Mouse (Mus musculus): ENCODE results near the gene Dlg2.

The Dlg2 gene

GRCm38 (mm10) chr7:91431594-91432240 is 955.2 kb downstream of the Dlg2 start:
- DNase-seq (ENCODE audit: low read depth, low spot score) = peak; percentile 8
- no peaks in the 10 kb centered on the region for H3K27me3 ChIP-seq (ENCODE audit: control insufficient read depth, insufficient read depth, low read length, poor library complexity, severe bottlenecking)

GRCm38 (mm10) chr7:91432563-91432962 is 956.1 kb downstream of the Dlg2 start:
- no peak for DNase-seq (ENCODE audit: low read depth, low spot score)
- H3K27me3 ChIP-seq (ENCODE audit: control insufficient read depth, insufficient read depth, low read length, poor library complexity, severe bottlenecking) = no peaks in the 10 kb centered on the region

More at GRCm38 (mm10) chr7:91431594-91432240, 955.2 kb downstream of the Dlg2 start:
- H3K36me3 ChIP-seq (ENCODE audit: control insufficient read depth, insufficient read depth, low read length, poor library complexity, severe bottlenecking) = no peaks in the 10 kb centered on the region

GRCm38 (mm10) chr7:91434739-91435138 is 958.3 kb downstream of the Dlg2 start:
- H3K36me3 ChIP-seq (ENCODE audit: control insufficient read depth, insufficient read depth, low read length, poor library complexity, severe bottlenecking) = no peaks in the 10 kb centered on the region
- DNase-seq (ENCODE audit: low read depth, low spot score) = no peak
- no peaks in the 10 kb centered on the region for H3K27me3 ChIP-seq (ENCODE audit: control insufficient read depth, insufficient read depth, low read length, poor library complexity, severe bottlenecking)

More at GRCm38 (mm10) chr7:91432563-91432962, 956.1 kb downstream of the Dlg2 start:
- no peaks in the 10 kb centered on the region for H3K36me3 ChIP-seq (ENCODE audit: control insufficient read depth, insufficient read depth, low read length, poor library complexity, severe bottlenecking)

- no peaks in the 10 kb centered on the region for H3K36me3 ChIP-seq (ENCODE audit: control insufficient read depth, insufficient read depth, low read length, poor library complexity, severe bottlenecking)
- no peak for DNase-seq (ENCODE audit: low read depth, low spot score)
- H3K27me3 ChIP-seq (ENCODE audit: control insufficient read depth, insufficient read depth, low read length, poor library complexity, severe bottlenecking) = no peaks in the 10 kb centered on the region; the same call in 1 of the 2 replicates
These were observed 963.9 kb downstream of the Dlg2 start for GRCm38 (mm10) chr7:91440326-91440725.

GRCm38 (mm10) chr7:91442447-91443376 is 966.2 kb downstream of the Dlg2 start:
- DNase-seq (ENCODE audit: low read depth, low spot score) = no peak
- Histone ChIP-seq H3K27me3 (ENCODE audit: control insufficient read depth, insufficient read depth, low read length, poor library complexity, severe bottlenecking) (no peaks in the 10 kb centered on the region; the same call in 1 of the 2 replicates), H3K36me3 (ENCODE audit: control insufficient read depth, insufficient read depth, low read length, poor library complexity, severe bottlenecking) (no peaks in the 10 kb centered on the region)

DNA sequence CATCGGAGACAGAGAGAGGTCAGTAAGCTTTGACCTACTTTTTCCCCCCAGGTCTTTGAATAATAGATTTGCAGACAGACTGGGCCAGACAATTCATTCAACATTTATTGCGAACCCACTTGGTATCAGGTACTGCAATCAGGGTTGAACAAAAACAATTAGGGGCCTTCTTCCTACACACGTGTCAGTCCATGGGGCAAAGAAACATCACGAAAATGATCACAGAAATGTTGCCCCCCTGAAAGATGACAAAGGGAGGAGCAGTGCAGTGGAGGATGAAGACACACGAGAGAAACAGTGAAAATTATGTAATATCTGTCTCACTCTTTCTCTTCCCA is 966.9 kb downstream of the Dlg2 start:
- DNase-seq (ENCODE audit: low read depth, low spot score) = no peak
- Histone ChIP-seq H3K36me3 (ENCODE audit: control insufficient read depth, insufficient read depth, low read length, poor library complexity, severe bottlenecking) (no peaks in the 10 kb centered on the region), H3K27me3 (ENCODE audit: control insufficient read depth, insufficient read depth, low read length, poor library complexity, severe bottlenecking) (no peaks in the 10 kb centered on the region; the same call in 1 of the 2 replicates)

DNA sequence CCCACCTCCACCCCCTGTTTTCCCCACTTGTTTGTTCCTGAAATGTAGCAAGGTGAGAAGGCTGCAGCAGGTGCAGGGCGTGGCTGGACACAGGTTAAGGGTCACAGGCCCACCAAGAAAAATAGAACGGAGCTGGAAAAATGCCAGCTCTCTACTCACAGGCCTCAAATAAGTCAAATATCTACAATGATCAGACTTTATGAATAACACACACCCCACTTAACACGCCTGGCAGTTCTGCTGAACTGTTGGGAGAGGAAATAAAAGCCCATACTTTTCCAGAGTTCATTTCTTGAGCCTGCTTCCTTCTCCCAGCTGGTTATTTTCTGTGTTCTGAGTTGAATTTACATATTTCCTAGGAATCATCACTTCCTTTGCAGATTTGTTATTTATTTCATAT is 967.4 kb downstream of the Dlg2 start:
- no peak for DNase-seq (ENCODE audit: low read depth, low spot score)
- Histone ChIP-seq H3K36me3 (ENCODE audit: control insufficient read depth, insufficient read depth, low read length, poor library complexity, severe bottlenecking) (no peaks in the 10 kb centered on the region), H3K27me3 (ENCODE audit: control insufficient read depth, insufficient read depth, low read length, poor library complexity, severe bottlenecking) (no peaks in the 10 kb centered on the region; the same call in 1 of the 2 replicates)

GRCm38 (mm10) chr7:91444728-91445127 is 968.3 kb downstream of the Dlg2 start:
- Histone ChIP-seq H3K27me3 (ENCODE audit: control insufficient read depth, insufficient read depth, low read length, poor library complexity, severe bottlenecking) (no peaks in the 10 kb centered on the region; the same call in 1 of the 2 replicates), H3K36me3 (ENCODE audit: control insufficient read depth, insufficient read depth, low read length, poor library complexity, severe bottlenecking) (no peaks in the 10 kb centered on the region)
- DNase-seq (ENCODE audit: low read depth, low spot score) = no peak

DNA sequence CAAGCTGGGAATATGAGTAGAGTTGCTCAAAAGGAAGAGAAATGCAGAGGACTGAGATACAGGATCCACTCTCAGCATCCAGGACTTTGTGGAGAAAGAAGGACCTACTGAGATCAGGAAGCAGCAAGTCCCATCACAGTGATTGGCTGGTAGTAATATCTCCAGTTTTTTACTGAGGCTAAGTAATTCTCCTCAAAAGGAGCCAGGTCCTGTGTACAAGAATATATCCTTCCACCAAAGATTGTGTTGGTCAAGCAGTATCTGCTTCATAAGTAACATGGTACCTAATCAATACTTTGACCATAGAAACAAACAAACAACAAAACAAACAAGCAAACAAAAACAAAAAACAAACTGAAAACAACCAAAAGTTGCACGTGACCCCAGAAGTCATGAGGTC is 980.3 kb downstream of the Dlg2 start:
- no peaks in the 10 kb centered on the region for H3K27me3 ChIP-seq (ENCODE audit: control insufficient read depth, insufficient read depth, low read length, poor library complexity, severe bottlenecking)
- DNase-seq (ENCODE audit: low read depth, low spot score) = no peak
- H3K36me3 ChIP-seq (ENCODE audit: control insufficient read depth, insufficient read depth, low read length, poor library complexity, severe bottlenecking) = no peaks in the 10 kb centered on the region

DNA sequence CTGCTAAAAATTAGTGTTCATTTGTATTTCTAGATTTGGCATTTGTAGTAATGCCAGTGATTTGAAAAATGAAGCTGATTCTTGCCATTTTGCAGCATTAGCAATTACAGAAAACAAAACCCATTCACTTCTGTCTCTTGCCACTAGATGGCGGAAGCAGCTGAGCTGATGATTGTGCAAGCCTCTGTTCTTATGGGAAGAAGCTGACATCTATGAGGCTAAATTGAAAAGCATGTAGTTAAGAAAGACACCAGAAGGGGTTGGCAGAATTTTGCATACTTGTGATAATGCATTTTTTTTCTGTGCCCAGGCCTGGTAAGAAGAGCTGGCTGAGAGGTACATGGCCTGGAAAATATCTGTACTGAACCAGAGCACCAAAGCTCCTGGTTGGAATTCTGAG is 980.7 kb downstream of the Dlg2 start:
- DNase-seq (ENCODE audit: low read depth, low spot score) = peak; percentile 24
- H3K27me3 ChIP-seq (ENCODE audit: control insufficient read depth, insufficient read depth, low read length, poor library complexity, severe bottlenecking) = no peaks in the 10 kb centered on the region
- H3K36me3 ChIP-seq (ENCODE audit: control insufficient read depth, insufficient read depth, low read length, poor library complexity, severe bottlenecking) = no peaks in the 10 kb centered on the region

- no peaks in the 10 kb centered on the region for H3K36me3 ChIP-seq (ENCODE audit: control insufficient read depth, insufficient read depth, low read length, poor library complexity, severe bottlenecking)
- DNase-seq (ENCODE audit: low read depth, low spot score) = no peak
These were observed 984.9 kb downstream of the Dlg2 start for GRCm38 (mm10) chr7:91461352-91461751.

DNA sequence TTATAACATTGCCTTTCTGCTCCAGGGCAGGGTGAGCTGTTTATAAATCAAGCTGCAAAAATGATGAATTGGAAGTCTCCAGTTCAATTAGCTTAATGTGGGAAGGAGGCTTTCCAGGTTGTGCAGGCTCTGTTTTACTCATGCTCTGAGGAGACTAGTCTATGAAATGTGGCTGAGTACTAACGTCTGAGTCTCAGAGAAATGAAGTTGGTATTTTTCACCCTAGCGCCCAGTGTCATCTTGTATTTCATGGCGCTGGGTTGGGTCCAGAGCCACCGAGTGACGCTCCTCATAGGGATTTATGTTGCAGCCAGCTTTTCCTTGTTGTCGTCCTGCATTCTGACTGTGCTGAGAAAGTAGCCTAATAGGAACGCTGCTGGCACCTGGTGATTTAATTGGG is 986.8 kb downstream of the Dlg2 start:
- Histone ChIP-seq H3K27me3 (ENCODE audit: control insufficient read depth, insufficient read depth, low read length, poor library complexity, severe bottlenecking) (no peaks in the 10 kb centered on the region), H3K36me3 (ENCODE audit: control insufficient read depth, insufficient read depth, low read length, poor library complexity, severe bottlenecking) (no peaks in the 10 kb centered on the region)
- DNase-seq (ENCODE audit: low read depth, low spot score) = no peak

More at GRCm38 (mm10) chr7:91461352-91461751, 984.9 kb downstream of the Dlg2 start:
- no peaks in the 10 kb centered on the region for H3K27me3 ChIP-seq (ENCODE audit: control insufficient read depth, insufficient read depth, low read length, poor library complexity, severe bottlenecking)

DNA sequence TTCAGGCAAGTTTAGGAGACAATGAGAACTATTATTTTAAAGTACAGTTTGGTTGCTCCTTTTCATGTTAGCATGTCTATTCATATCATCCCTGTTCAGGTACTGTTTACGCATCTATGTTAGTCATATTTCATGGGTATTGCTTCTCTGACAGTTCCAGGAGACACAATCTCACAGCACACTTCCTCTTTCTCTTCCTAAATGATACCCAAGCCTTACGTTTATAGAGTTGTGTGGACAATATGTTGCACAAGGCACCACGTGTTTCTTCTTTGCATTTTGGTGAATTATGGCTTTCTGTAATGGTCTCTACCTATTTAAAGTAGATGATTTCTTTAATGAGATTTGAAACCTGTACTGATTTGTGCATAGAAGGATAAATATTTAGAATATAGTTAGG is 990.6 kb downstream of the Dlg2 start:
- Histone ChIP-seq H3K27me3 (ENCODE audit: control insufficient read depth, insufficient read depth, low read length, poor library complexity, severe bottlenecking) (0 out of 2 replicates have a peak, but pooled peaks cover 2% of the 10 kb centered on the region), H3K36me3 (ENCODE audit: control insufficient read depth, insufficient read depth, low read length, poor library complexity, severe bottlenecking) (no peaks in the 10 kb centered on the region)
- DNase-seq (ENCODE audit: low read depth, low spot score) = no peak

DNA sequence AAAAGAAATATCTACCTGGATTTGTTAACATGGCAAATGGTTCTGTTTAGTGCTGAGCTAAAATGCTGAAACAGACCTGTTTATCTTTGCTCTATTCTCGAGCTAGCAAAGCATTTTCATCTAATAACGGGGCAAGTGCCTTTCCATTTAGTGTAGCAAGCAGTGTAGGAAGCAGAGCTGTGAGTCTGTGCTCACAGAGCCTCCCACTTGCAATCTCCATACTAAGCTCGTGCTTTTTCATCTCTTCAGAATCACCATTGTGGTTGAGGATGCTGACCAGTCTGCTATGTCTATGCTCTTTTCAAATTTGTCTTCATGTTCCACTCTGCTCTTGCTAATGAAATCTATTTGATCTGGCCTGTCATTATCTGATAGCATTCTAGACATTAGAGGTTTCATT is 1002.7 kb downstream of the Dlg2 start:
- Histone ChIP-seq H3K27me3 (ENCODE audit: control insufficient read depth, insufficient read depth, low read length, poor library complexity, severe bottlenecking) (no peaks in the 10 kb centered on the region), H3K36me3 (ENCODE audit: control insufficient read depth, insufficient read depth, low read length, poor library complexity, severe bottlenecking) (no peaks in the 10 kb centered on the region)
- DNase-seq (ENCODE audit: low read depth, low spot score) = no peak

- no peaks in the 10 kb centered on the region for H3K36me3 ChIP-seq (ENCODE audit: control insufficient read depth, insufficient read depth, low read length, poor library complexity, severe bottlenecking)
- no peak for DNase-seq (ENCODE audit: low read depth, low spot score)
These were observed 1005.2 kb downstream of the Dlg2 start for GRCm38 (mm10) chr7:91481574-91482197.

More at GRCm38 (mm10) chr7:91481574-91482197, 1005.2 kb downstream of the Dlg2 start:
- no peaks in the 10 kb centered on the region for H3K27me3 ChIP-seq (ENCODE audit: control insufficient read depth, insufficient read depth, low read length, poor library complexity, severe bottlenecking)
